Mouse (Mus musculus) gastrocnemius, postnatal 10 days (tissue): ENCODE results near the gene Nat10. TPM values are rescaled to one million over a fixed set of nuclear protein-coding genes. Genes with fewer than 3 reads are reported as not detected.

Source experiments
- DNase-seq: peaks from one replicate; pipeline ENCODE4 v3.0.0; 2021; ENCODE audit warnings: mixed read lengths
- long read RNA-seq, 2 experiments: library from polyadenylated mRNA; stranded (forward); transcript quantifications; one replicate each; pipeline ENCODE4 v2.0.0; 2021
- total RNA-seq, 2 experiments: library from RNA; stranded (reverse); gene quantifications; 2 replicates each; pipeline ENCODE4 v1.2.3; 2021

Gene Nat10
- total RNA-seq, result 10 to 100 TPM; 20.0 to 20.2 TPM
- long read RNA-seq, experiment 1, transcript Nat10-201 (29 exons, 3,879 nt), result major isoform, 16 of 22 reads
- long read RNA-seq, experiment 1, partial matches to known transcripts, result 2 of 22 reads
- long read RNA-seq, experiment 1, other reads (novel, unspliced or antisense), result 4 of 22 reads
- long read RNA-seq, experiment 2, transcript Nat10-201 (29 exons, 3,879 nt), result major isoform, 18 of 23 reads
- long read RNA-seq, experiment 2, partial matches to known transcripts, result 3 of 23 reads
- long read RNA-seq, experiment 2, other reads (novel, unspliced or antisense), result 2 of 23 reads

- DNase-seq, result peak; percentile 96
These were observed at the start of gene Nat10 for GRCm38 (mm10) chr2:103760906-103761716. Gene Nat10 (minus strand): TSS chr2:103761270.

- no peak for DNase-seq
These were observed 49.3 kb upstream of the Nat10 start for GRCm38 (mm10) chr2:103810412-103810811.

DNA sequence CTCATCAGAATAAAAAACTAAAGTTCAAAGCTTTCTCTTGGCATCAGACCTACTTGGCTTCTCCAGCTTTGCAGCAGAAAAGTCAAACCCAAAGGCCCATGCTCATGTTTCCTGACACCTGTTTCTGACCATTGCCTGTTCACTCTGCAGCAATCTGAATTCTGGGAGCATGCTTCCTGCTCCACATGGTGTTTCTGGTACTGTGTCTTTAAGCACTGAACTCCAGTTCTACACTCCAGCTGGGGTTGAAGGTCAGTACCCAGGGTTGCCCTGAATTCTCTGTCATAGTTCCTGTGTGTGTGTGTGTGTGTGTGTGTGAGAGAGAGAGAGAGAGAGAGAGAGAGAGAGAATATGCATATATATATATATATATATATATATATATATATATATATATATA, 47.4 kb upstream of the Nat10 start:
- no peak for DNase-seq

GRCm38 (mm10) chr2:103803770-103804530, 42.9 kb upstream of the Nat10 start:
- no peak for DNase-seq

- no peak for DNase-seq
These were observed 41.4 kb upstream of the Nat10 start for GRCm38 (mm10) chr2:103802422-103802821.

DNA sequence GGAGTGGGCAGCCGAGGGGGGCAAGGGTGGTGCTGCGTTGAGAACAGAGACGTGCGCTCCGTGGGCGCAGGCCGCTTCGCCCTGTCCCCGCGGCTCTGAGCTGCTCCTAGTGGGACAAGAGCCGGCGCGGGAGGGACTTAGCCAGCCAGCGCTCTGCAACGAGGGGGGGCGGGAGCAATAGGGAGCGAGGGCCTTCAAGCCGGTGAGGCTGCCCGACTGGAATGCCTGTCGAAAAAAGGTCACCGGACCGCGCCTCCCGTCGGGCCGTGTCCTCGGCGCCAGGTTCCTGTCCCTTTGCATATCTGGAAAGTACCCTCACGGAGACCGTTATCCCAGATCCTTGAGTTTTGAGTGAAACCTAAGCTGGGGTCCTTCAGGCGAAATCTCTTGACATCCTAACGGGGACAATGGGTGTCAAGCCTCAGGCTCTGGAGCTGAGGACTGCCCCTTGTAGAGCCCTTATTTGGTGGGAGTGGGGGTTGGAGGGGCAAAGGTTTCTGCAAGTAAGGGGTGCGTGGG, 36.5 kb upstream of the Nat10 start, which contains the start of gene Caprin1:
Caprin1 (minus strand) TSS at position 159 of the 519 bp plus-strand sequence.
- DNase-seq, result peak; percentile 91

GRCm38 (mm10) chr2:103796861-103797466, 35.9 kb upstream of the Nat10 start:
- DNase-seq, result peak; percentile 84

- peak; percentile 57 for DNase-seq
These were observed 35.3 kb upstream of the Nat10 start for GRCm38 (mm10) chr2:103796211-103796860.

- DNase-seq, result peak; percentile 52
These were observed 34.8 kb upstream of the Nat10 start for GRCm38 (mm10) chr2:103795843-103796210.

GRCm38 (mm10) chr2:103792009-103792408, 30.9 kb upstream of the Nat10 start:
- no peak for DNase-seq

DNA sequence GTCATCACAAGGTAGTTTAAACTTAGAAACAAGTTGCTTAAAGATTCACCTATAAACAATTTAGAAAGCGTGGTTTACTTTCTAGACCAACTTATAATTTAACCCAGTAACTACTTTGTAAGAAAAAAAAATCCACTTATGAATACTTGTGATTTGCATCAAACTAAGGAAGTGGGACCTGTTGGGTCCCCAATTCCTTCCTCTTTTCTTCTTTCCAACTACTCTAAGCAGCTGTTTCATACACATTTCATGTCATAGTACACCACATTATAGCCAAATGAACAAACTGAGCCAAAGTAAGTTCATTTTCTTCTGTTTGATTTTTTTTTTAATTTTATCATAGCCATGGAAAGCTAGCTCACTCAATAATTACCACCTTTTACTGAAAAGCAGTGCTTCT, 24.7 kb upstream of the Nat10 start:
- DNase-seq, result no peak

DNA sequence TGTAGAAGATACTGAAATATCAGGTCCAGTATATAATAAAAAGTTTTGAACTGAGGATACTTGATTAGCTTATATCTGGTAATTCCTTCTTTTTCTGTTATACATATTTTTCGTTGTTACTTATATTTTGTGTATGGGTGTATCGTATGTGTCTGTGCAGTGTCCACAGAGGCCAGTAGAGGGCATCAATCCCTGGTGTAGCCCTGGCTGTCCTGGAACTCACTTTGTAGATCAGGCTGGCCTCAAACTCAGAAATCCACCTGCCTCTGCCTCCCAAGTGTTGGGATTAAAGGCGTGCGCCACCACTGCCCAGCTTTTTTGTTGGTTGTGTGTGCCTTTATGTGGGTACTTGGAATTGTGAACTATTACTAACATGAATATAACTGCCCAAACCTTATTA, 23.6 kb upstream of the Nat10 start:
- no peak for DNase-seq

DNA sequence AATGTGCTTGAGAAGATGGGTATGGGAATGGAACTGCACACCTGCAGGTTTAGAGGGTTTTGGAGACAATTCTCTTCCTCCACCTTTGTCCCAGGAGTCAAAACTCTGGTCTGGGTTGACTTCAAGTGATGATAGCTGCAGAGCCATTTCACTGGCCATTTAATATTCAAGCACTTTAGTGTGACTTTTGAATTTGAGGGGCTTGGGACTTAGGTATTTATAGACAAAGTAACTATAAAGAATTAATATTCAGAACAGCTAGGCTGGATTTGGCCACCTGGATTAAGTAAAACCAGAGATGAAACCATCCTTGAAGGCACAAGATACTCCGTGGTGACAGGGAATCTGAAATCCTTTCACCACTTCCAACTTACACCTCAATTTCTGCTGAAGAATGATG, 1.4 kb upstream of the Nat10 start:
- DNase-seq, result no peak

DNA sequence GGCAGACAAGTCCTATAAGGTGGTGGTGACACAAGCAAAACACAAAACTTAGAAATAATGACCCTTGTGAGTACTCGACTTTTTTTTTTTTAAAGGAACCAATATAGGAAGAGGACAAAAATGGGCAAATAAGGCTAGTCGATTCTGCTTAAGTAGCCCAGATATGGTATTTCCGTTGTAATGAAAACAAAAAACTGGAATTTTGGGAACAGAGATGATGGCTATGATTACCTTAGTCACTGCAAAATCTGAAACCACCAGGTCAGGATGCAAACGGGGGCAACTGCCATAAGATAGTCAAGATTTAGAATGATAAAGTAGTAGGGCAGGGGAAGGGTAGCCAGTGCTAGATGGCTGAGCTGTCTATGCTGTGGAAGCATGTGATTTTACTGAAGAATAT, 923 bp upstream of the Nat10 start:
- DNase-seq, result no peak

GRCm38 (mm10) chr2:103760421-103760820, 649 bp downstream of the Nat10 start:
- DNase-seq, result no peak

GRCm38 (mm10) chr2:103755458-103756085, 5.5 kb downstream of the Nat10 start:
- no peak for DNase-seq

- DNase-seq, result no peak
These were observed 6.5 kb downstream of the Nat10 start for GRCm38 (mm10) chr2:103754614-103755013.

- no peak for DNase-seq
These were observed 9.3 kb downstream of the Nat10 start for GRCm38 (mm10) chr2:103751771-103752170.

DNA sequence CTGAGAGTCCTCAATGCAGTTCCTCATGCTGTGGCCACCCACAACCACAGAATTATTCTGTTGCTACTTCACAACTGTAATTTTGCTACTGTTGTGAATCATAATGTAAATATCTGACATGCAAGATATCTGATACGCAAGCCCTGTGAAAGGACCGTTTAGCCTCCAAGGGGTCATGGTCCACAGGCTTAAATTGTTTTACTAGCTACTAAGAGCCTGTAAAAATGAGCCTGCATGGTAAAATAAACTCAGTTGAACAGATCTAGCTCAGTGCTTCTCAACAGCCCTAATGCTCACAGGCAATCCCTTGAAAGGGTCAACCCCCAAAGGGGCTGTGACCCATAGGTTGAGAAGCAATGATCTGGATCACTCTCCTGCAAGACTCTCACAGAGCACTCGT, 12.0 kb downstream of the Nat10 start:
- no peak for DNase-seq

DNA sequence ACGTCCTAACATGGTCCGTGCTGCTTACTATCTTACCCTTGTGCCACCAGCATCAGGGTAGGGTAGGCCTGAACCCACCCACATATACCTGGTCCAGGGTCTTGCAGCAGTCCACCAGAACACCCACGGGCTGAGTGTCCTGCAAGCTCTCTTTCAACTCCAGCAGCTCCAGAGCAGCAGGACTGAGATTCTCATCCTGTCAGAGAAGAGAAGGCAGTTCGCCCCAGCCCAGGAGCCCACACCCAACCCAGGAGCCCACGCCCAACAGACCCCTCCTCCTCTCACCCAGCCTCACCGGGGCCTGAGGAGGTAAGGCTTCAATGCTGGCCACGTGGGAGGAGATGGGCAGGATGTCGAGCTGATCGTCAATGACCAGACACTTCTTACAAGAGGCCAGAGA, 13.2 kb downstream of the Nat10 start:
- no peak for DNase-seq

DNA sequence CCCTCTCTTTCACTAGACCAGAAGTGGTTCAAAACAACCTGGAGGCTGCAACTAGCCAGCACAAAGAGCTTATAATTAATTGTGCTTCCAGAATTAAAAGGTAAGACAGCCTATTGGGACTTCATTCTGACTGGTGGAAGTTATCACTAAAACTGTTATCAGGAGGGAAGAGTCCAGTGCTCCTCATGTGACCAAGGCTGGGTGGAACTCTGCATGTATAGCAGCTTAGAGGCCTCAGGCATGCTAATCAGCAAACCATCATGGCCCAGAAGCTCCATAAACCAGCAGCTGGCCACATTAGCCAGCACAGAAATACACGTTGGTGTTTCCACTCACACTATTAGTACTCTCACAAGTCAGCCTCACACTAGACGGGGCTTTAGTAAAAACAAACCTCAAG, 14.3 kb downstream of the Nat10 start:
- no peak for DNase-seq
